Mouse (Mus musculus) brain, embryonic 18.5 days (tissue): Measurements from ENCODE around the gene St6galnac6.

Experiments used
- DNase-seq: peaks from one replicate; pipeline ENCODE4 v3.0.0-alpha.2; 2012; ENCODE audit warnings: low read depth, low spot score

The St6galnac6 gene

DNA sequence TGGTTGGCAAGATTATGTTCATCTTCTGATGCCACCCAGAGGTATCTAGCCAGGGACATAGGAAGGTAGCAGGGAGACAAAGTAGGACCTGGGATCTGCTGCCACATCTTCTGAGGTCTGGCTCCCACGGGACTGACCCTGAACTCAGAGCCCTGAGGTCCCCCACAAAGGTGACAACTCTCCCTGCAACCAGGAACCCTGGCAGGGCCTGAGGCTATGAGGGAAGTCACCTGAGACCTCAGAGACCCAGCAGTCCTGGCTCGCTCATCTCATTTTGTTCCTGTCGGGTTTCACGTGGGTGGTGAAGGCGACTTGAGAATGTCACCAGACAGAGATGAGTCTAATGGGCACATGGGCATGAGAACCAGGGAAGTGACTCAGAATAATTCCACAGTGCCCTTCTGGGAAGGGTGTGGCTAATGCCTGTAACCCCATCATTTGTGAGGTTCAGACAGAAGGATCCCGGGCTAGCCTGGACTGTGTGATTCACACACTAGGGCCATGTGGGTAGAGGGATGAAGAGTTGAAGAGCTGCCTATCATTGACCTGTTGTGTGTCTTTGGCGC, 14.3 kb upstream of the St6galnac6 start:
- no peak for DNase-seq

DNA sequence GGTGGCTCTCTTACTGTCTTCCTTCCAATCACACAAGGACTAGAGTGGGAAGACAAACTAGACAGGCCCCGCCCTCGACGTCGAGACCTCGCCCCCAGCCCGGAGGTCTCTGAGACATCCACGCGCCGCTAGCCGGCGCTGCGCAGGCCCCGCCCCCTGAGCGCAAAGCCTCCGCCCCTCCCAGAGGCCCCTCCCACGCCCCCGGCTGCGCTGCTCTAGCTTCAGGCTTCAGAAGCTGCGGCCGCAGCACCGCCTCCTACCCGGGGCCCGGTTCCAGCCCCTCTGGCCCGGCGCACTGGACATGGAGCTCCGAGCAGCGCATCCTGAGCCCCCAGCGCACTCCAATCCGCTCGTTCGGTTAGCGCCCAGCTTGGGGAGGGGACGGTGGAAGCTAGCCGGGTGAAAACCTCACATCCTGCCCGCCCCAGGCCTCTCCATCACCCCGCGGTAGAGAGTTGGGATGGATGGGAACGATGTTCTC, 12.6 kb upstream of the St6galnac6 start, which contains the start of gene St6galnac4:
Gene St6galnac4 (plus strand): TSS at position 225 of the 481 bp plus-strand sequence.
- DNase-seq: peak; percentile 76

DNA sequence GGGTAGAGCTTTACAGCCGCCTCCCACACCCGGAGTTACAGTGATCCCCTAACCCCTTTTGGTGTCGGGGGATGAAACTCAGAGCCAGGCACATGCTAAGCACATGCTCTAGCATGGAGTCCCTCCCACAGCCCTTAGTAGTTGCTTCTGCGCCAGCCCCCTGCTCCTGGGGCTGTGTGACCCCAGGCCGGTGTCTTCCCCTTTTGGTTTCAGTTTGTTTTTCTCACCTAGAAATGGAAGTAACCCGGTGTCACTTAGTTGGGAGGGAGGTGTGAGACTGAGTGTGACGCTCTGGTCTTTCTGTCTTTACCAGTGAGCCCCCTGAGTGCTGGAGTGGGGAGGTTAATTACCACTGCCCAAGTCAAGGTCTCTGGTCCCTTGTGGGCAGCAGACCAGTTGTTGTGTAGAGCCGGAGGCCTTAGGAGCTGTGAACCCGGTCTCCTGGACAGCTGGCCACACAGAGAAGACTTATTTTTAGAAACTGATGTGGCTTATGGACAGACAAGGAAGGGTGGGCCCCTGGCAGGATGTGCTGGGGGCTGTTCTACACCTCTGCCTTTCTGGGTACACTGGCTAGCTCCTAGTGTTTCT, 11.7 kb upstream of the St6galnac6 start:
- no peak for DNase-seq

DNA sequence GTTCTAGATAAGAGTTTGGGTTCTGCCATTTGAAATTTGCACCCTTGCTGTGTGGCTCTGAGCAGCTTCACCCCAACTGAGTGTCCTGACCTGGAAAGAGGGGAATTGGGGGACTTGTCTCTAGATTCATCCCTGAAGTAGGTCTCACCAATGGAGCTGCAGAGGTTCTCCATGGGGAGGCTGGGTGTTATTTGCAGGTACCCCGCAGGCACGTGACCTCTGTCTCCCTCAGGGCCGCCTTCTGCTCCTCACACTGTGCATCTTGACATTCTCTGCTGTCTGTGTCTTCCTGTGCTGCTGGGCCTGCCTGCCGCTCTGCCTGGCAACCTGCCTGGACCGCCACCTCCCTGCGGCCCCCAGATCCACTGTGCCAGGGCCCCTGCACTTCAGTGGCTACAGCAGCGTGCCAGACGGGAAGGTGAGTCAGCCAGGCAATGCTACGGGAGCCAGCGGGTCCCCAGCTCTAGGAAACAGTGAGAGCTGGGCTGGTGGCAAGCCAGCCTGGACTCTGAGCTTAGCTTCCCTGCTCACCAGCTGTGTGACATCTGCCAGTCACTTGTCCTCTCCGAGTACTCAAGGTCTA, 10.2 kb upstream of the St6galnac6 start:
- DNase-seq: no peak

DNA sequence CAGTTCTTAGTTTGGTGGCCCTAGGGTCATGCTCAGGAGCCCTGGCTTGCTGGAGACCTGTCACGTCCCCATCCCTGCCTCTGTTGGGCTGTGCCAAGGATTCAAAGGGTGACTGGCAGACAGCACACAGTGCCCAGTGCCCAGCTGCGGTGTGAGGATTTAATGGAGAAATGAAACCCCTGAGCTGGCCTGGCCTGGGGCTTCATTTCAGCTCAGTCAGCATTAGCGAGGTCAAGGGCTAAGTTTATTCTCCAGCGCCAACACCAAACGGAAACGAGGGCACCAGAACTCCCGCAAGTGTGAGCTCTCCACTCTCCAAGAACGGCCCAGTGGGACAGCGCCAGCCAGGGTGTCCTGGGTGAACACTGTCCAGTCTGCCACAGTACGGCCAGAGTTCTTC, 9.3 kb upstream of the St6galnac6 start:
- DNase-seq: no peak

DNA sequence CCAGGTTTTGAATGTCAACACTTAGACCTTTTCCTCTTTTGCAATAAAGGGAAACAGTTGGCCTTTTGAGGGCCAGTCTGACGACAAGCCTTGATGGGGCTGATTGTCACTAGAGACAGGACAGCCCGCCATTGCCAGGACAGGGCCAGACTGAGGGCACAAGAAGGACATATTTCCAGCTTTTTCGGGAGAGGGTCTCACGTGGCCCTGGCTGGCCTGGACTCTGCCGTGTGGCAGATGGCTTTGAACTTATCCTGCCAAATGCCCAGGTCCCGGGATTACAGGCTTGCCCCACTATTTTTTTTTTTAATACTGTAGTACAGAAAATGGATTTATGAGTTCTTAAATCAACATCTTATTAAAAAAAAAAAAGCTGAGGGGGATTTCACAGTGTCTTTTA, 8.3 kb upstream of the St6galnac6 start:
- DNase-seq: no peak

DNA sequence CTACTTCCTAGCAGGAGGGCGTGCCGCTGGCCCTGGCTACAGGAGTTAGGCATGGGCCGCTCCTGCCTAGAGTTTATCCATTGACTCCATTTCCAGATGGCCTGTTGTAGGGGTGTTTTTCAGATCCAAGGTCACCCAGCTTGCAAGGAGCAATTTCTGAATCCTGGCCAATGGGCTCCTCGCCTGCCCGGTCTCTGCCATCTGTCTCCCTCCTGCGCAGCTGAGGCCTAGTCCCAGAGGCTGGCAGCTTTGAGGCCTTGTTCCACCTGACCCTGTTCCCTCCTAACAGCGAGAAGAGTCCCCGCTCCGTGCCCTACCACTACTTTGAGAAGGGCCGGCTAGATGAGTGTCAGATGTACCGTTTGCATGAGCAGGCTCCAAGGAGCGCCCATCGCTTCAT, 2.8 kb upstream of the St6galnac6 start:
- no peak for DNase-seq

DNA sequence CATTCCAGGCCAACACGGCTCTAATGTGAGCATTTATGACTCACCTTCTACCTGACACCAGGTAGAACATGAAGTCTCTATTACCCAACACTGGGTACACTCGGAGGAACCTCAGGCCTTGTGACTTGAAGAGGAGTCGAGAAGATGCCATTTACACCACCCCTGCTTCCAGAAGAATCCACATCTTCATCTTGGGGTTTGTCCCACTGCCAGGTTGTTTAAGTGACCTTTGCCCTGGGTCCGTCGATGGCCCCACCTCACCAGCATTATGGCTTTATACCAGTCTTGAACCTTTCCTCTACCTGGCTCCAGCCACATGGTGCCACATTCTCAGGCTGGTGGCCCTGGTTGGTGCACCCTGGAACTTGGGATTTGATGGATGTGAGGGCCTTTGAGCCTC, 2.3 kb upstream of the St6galnac6 start:
- no peak for DNase-seq

DNA sequence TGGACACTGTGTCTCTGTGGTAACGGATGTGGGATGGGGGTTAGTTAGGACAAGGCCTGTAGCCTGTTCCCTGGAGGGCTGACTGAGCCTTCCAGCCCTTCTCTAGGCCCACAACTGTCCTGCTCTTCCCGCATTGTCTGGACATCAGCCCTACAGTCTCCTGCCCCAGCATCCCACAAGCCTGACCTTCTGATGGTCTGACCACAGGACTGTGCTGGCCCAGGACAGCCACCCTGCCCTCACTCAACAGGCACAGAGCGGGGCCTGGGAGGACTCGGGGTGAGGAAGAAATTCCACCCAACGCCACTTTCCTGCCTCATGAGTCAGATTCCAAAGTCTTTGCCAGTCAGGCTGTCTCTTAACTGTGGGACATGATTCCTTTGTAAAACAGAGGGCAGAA, 1.8 kb upstream of the St6galnac6 start:
- DNase-seq: no peak

DNA sequence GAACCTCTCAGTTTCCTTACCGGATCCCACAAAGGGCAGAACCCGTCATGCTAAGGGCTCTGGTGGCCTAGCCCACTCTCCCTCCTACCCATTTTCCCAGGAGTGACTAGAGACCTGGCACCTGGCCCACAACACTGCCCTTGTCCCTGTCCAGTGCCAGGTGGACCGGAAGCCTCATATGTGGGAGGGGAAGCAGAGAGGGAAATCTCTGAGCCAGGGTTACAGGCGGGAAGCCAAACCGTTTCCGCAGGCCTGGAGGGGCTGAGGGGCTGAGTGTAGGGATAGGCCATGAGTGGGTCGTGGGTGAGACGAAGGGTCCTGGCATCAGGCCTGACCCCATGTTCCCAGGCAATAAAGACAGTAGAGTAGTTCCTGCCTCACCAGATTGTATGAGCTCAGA, 1.0 kb upstream of the St6galnac6 start:
- DNase-seq: no peak

DNA sequence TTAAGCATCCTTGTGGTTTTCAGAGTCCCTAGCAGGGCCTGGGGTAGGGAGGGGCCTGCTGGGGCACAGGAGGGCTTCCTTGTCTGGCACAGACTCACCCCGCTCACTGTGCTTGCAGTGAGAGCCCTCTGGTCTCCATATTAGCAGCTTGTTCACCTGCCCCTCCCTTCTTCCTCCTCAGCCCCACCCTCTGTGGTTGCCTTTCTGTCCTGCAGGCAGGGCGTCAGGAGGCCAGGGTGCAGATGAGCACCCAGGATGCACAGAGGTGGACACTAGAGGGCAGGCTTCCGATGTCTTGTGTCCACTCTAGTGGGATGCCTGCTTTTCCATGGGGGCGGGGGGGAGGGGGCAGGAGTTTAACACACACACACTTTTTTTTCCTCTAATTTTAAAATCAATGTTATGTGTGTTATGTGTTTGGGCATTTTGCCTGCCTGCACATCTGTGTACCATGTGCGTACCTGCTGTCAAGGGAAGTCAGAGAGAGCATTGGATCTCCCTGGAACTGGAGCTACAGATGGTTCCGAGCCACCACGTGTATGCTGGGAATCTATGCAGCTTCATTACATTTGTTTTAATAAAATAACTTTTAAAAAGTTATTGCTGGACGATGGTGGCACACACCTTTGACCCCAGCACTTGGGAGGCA, 2.0 kb downstream of the St6galnac6 start:
- DNase-seq: no peak

DNA sequence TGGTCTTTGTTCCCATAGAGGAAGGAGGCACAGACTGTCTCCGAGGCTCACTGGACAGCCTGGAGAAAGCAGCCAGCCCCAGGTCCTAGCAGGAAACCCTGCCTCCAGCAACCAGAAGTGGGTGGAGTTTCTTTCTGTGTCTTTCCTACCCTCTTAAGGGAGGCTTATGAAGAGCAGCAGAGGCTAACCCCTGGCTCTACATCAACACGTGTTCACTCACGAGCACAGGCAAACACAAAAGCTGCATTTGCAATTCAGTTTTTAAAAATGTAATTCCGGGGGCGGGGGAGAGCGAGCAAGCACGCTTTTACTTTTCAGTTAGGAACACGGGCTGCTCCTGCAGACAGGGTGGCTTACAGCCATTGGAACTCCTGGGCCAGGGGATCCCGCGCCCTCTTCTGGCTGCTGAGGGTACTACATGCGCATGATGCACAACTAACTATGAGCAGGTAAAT, 3.1 kb downstream of the St6galnac6 start:
- no peak for DNase-seq

DNA sequence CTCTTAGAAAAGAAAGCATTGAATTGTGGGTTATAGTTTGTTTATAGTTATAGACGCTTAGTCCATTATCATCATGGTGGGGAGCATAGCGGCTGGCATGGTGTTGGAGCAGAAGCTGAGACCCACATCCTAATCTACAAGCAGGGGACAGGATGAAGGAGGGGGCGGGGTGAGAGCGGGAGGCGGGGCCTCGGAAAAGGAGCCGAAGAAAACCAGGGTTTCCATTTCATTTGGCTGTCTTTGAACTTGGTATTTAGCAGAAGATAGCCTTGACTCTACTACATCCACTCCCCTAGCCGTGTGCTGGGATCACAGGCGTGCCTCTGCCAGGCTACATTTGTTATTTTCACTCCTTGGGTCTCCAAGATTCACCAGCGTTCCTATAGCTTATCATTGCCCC, 5.1 kb downstream of the St6galnac6 start:
- no peak for DNase-seq

DNA sequence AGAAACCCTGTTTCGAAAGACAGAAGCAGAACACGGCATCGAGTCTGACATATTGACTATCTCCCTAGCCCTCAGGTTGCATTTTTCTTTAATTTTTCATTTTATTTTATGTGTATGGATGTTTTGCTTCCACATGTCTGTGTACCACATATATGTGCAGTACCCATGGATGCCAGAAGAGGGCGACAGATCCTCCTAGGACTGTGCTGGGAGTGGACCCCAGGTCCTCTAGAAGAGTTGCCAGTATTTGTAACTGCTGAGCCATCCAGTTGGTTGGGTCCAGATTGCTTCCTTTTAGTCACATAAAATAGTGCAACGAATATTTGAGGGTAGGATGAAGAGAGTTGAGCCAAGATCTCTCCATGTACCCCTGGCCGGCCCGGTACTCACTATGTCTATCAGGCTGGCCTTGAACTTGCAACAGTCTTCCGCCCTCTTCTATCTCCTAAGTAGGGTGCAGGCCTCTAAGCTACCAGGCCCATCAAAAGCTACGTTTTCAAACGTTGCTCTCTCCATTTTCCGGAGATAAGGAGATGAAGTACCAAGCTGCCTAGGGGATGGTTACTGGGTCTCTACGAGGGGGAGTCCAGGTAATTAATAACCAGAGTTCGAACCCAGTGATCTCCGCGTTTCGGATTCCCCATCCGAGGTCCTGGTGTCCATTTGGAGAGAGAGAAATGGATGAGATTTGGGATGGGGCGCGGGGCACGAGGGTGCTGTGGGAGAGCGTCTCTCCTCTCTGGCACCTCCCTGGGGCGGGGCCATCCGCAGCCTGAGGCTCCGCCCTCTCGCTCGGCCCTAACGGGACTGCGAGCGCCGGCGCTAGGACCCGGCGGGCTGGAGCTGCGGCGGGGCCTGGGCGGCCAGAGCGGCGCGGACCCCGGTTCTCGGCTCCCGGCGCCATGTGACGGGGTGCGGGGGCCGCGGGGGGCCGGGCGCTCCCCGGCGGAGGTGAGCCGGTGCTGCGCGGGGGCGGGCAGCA, 6.9 kb downstream of the St6galnac6 start:
- DNase-seq: no peak

DNA sequence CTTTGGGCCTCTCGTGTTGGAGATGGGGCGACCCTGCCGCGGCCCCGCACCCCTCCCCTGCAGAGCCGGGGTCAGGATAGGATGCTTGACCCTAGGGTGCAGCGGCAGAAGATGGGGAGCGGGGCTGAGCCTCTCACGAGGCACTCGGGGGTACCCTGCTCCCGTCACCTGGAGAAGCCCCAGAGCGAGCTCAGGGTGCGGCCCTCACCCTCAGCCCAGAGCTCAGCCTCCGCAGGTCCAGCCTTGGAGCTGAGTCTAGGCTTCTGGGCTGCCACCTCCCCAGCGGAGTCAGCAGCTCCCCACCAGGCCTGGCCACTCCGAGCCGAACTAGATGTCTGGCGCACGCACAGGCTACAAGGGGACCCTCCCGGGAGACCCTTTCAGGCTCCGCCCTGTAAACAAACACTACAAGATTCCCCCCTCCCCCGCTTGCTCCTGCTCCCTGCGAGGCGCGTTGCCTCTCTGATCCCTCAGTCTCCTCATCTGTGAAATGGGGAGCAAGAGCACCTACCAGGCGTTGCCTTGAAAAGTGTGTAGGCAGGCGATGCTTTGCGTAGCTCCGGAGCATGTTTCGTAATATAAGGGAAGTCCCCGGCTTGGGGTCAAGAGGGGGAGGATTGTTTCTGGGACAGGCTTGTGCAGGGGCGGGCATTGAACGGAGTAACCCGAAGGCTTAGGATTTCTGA, 7.9 kb downstream of the St6galnac6 start:
- no peak for DNase-seq

DNA sequence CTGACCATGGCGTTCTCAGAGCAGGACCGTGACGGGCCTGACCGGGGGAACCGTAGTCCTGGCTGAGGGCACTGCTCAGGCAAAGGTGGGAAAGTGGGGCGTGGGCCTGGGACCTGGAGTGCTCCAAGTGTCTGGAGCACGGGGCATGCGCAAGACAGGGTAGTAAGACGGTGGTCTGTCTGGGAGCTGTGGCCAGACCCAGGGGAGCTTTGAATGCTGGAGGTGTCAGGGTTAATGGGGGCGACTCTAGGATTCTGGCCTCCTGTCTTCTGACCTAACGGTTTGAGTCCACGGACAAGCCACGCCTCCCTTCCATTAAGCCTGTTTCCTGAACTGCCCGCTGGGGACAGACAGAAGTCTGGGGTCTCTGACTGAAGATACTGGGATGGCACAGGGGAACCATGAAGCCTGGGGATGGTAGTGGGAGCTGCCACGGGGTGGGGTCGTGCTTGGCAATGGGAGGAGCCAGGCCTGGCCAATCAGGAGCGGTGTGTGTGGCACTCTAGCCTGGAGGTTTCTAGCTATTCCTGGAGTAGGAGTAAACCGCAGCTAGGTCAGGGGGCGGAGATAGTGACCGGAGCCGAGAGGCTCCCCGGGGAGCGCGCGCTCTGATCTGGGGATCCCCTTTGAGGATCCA, 8.8 kb downstream of the St6galnac6 start:
- no peak for DNase-seq

DNA sequence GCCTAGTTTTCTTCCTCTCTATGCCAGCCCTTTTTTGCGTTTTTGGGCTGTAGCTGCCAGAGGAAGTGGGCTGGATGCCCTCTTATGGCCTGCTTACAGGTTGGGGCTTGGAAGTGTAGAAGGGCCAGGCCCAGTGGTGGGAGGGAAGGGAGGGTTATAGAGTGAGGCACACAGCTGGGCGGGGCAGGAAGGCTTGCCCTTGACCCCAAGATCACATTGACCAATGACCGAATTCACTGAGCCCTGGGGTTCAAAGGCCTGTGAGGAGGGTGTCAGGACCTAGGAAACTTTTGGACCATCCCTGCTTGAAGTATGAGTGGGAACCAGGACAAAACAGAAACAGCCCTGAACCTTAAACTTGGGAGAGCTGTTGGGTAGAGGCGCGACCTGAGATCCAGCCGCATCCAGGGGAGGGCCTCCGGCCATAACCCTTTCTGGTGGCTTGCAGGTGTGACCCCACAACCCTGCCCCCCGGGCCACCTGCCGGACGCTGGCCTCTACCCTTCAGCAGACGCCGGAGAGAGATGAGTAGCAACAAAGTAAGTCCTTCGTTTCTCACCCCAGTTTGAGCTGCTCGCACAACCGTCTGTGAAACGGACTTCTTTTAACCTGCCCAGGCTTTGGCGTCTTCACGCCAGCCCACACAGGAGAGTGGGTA, 9.4 kb downstream of the St6galnac6 start:
- DNase-seq: no peak

DNA sequence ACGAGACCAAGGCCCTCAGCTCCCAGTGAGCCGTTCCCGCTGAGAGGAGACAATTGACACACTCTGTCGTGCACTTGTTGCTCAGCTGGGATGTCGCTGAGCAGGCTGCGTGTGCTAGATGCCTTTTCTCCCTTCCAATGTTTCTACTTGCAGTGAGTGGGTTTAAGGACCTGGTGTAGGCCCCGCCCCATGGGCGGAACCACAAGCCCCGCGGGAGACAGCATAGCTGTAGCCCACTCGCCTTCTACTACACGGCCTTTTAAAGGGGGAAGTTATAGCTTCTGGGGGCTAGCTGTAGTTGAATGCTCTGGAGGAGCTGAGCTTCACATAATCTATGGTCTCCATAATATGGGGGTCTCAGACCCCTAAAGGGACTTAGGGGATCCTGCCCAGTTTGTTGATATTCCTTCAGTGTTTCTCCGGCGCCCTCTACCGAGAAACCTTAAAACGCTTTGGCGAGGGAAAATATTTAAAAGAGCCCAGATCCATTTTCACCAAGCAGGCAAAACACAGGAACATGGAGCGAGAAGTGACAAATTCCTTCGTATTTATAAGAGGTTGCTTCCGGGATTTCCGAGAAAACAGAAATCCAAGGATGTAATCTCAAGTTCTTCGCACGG, 11.2 kb downstream of the St6galnac6 start:
- DNase-seq: no peak

DNA sequence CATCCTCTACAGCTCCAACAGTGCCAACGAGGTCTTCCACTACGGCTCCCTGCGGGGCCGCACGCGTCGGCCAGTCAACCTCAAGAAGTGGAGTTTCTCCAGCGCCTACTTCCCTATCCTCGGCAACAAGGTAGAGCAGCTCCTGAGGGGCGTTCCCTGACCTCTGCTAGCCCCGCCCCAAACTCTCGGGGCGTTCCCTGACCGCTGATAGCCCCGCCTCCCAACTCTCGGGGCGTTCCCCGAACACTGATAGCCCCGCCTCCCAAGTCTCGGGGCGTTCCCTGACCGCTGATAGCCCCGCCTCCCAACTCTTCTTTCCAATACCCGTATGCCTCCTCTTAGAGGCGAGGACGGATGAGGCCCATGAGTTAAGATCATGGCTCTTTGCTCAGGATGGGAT, 12.8 kb downstream of the St6galnac6 start:
- no peak for DNase-seq
